Mouse (Mus musculus) c-Kit-positive CD71-positive TER-119-positive erythroid progenitor cells, embryonic 14.5 days (primary cell): ENCODE measurements around the gene Nek4.

Experiments used
- DNase-seq: peaks from one replicate; pipeline ENCODE4 v3.0.0-alpha.2; 2013; ENCODE audit warnings: low spot score

Nek4 gene

GRCm38 (mm10) chr14:30960366-30960765, 9.2 kb downstream of the Nek4 start:
- DNase-seq, result no peak

DNA sequence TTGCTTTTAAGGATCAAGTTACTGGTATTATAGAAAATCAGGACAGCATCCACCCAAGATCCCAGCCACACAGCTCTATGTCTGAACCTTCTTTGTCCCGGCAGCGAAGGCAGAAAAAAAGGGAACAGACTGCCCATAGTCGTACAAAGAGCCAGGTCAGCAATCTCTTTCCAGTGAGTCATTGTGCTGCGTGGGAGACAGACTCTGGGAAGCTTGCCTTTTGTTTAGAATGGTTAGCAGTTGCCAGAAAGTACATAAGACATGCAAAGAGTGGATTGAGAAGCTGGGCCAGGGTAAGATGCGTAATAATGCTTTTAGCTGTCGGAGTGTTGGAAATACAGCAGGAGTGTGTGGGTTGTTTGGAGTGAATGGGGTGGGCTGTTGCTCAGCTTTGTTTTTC, 23.0 kb downstream of the Nek4 start:
- no peak for DNase-seq

DNA sequence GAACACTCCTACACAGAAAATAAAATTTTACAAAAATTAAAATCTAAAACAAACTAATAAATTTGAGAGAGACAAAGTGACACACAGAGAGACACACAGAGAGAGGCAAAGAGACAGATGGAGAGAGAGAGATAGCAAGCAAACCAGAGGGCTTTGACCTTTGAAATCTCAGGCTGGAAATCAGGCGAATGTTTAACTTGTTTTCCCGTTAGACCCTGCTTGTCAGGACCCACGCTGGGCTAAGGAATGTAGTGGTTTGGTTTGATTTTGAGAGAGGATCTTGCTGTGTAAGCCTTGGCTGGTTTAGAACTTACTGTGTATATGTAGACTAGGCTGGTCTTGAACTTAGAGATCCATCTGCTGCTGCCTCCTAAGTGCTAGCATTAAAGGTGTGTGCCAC, 25.0 kb downstream of the Nek4 start:
- no peak for DNase-seq

GRCm38 (mm10) chr14:30996417-30996816, 45.2 kb downstream of the Nek4 start:
- DNase-seq, result no peak

DNA sequence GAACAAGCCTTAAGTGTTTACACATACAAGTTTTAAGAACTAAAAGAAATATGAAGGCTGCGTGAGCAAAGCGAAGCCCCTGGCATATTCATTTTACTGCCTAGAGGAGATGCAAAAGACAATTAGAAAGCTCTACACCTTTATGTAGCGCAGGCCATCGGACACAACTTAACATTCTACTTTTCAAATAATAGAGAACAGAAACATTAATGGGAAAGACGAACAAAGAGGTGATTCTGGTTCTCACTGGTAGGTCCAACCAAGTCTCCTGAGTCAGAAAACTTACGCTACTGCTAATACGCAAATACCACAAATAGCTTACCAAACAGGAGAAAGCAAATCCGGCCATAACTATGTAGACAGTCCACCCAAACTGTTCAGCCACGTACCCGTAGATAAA, 49.2 kb downstream of the Nek4 start:
- no peak for DNase-seq

- no peak for DNase-seq
Measured at GRCm38 (mm10) chr14:31000816-31001306, 49.7 kb downstream of the Nek4 start.

DNA sequence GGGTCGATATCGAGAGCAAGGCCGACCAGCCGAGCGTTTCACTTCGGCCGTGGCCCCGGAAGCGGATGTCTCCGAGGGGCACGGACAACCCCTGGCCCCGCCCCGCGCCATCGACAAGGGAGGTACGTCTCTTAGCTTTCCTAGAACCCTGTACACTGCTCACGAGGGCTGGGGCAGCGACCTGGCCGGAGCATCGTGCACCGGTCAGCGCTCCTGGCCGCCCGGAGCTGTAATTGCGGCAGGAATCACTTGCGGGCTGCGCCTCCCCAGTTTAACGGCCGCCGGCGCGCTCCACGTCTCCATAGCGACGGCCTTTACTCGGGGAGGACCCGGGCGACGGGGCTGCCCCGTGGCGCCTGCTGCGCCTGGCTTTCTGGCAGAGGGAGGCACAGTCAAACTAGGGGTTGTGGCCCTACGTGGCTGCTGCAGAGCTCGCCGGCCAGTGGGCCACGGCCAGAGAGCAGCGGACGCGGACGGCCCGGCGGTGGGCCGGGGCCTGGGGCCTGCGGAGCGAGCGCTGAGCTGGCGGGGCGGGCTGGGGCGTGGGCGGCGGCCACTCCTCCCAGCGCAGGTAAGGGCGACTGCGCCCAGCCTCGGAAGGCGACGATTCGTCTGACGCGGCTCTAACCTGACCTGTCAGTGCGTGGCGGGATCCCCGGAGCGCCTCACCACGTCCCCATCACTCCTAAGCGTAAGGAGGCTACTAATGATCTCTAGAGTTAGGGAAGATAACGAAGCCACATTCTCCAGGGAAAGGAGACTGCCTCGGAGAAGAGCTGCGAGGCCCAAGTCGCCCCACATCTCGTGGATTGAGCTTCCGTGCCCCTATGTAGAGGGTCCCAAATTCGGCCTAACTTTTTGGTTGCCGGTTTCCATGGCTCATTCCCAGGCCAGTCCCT, 50.4 kb downstream of the Nek4 start, which contains the start of the genes Glt8d1 and Spcs1:
Gene Glt8d1, plus strand, starts transcription at position 94 of the 899 bp plus-strand sequence.
Gene Spcs1, minus strand, starts transcription at position 366 of the 899 bp plus-strand sequence.
- DNase-seq, result peak; percentile 75

DNA sequence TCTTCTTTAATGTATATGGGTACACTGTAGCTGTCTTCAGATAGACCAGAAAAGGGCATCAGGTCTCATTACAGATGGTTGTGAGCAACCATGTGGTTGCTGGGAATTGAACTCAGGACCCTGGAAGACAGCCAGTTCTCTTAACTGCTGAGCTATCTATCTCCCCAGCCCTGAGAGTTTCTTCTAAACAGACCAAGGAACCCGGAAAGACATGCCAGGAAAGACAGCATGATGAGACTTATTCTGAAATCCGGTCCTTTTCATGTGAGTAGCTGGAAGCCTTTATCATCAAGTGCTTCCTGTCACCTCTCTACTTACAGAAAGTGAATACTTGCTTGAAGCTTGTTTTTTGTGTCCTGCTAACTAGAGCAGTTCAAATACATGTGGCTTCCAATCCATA, 53.4 kb downstream of the Nek4 start:
- no peak for DNase-seq

- no peak for DNase-seq
Measured at GRCm38 (mm10) chr14:31006779-31007178, 55.6 kb downstream of the Nek4 start.

GRCm38 (mm10) chr14:31011588-31011987, 60.4 kb downstream of the Nek4 start:
- DNase-seq, result no peak

- no peak for DNase-seq
Measured at GRCm38 (mm10) chr14:31013928-31014327, 62.8 kb downstream of the Nek4 start.

DNA sequence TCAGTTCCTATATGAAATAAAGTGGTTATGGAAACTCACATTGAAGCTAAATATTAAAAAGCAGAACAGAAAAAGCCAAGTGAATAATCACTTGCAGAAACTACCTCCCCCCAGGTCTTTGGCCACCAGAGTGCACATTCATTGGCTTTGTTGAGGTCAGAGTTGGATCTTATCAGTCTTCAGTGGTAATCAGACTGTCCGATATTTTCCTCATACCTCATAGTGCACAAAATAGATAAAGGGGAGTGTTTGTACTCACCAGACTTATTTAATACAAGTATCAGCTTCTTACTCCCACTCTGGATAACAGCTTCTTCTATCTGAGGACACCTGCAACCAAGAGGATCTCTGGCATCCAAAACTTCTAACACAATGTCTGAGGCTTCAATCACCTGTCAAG, 64.9 kb downstream of the Nek4 start:
- no peak for DNase-seq

GRCm38 (mm10) chr14:31017854-31018253, 66.7 kb downstream of the Nek4 start:
- DNase-seq, result peak; percentile 57

GRCm38 (mm10) chr14:31018860-31019291, 67.7 kb downstream of the Nek4 start, which contains the start of the genes Pbrm1 and Gnl3:
TSS of gene Pbrm1 (plus strand) at chr14:31019138.
TSS of gene Gnl3 (minus strand) at chr14:31019152.
- DNase-seq, result peak; percentile 93

- DNase-seq, result peak; percentile 80
Measured at GRCm38 (mm10) chr14:31019331-31020205, 68.4 kb downstream of the Nek4 start.

DNA sequence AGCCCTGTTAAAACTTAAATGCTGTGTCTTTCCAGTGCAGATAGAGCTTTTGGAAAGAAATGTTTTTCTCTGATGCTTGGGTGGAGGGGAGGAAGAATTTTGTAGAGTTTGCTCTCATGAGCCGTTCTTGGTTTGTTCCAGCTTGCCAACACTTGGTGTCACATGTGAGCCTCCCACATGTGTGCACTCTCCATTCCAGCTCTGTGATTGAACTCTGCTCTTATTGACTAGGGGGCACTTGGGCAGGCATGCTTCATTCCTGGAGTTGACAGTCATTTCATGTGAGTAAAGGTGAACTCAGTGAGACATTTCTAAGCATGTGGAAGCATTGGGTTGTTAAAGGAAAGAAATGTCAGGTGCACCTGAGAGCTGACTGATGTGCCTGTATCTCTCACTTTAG, 71.4 kb downstream of the Nek4 start:
- no peak for DNase-seq

- no peak for DNase-seq
Measured at GRCm38 (mm10) chr14:31025785-31026184, 74.6 kb downstream of the Nek4 start.
